Mouse (Mus musculus): ENCODE measurements around the gene Rnf220. TPM values are rescaled to one million over a fixed set of nuclear protein-coding genes. Genes with fewer than 3 reads are reported as not detected.

Gene Rnf220
- polyA plus RNA-seq, 1 experiment from 2014 or later = 137 TPM

GRCm38 (mm10) chr4:117330836-117331475 lies 165.9 kb downstream of the Rnf220 start:
- no peaks in the 10 kb centered on the region for H3K9me3 ChIP-seq (replicated peaks; ENCODE audit: control insufficient read depth, low read length, poor library complexity, severe bottlenecking)
- no peaks in the 10 kb centered on the region for H3K36me3 ChIP-seq (ENCODE audit: control insufficient read depth, insufficient read depth, low read length)
- ATAC-seq = no peak
- H3K27me3 ChIP-seq (ENCODE audit: control insufficient read depth, insufficient read depth, low read depth, low read length) = peaks cover 4% of the 10 kb centered on the region; the same call in 1 of the 2 replicates
- no peak overlapping the region for H3K4me3 ChIP-seq (ENCODE audit: low read depth, low read length)
- no peak overlapping the region for H3K27ac ChIP-seq (ENCODE audit: low read length)
- 35% methylated on average over 11 of the region's 11 CpGs for WGBS
- H3K9ac ChIP-seq (ENCODE audit: low read depth, low read length) = no peak overlapping the region
- H3K4me1 ChIP-seq (ENCODE audit: control insufficient read depth, insufficient read depth, low read length) = no peaks in the 10 kb centered on the region
- no peak overlapping the region for H3K4me2 ChIP-seq (ENCODE audit: low read length)

- Histone ChIP-seq H3K27me3 (ENCODE audit: control insufficient read depth, insufficient read depth, low read depth, low read length) (peaks cover 4% of the 10 kb centered on the region; the same call in 1 of the 2 replicates), H3K4me2 (ENCODE audit: low read length) (no peak overlapping the region), H3K4me1 (ENCODE audit: control insufficient read depth, insufficient read depth, low read length) (no peaks in the 10 kb centered on the region), H3K4me3 (ENCODE audit: low read depth, low read length) (no peak overlapping the region), H3K9me3 (replicated peaks; ENCODE audit: control insufficient read depth, low read length, poor library complexity, severe bottlenecking) (no peaks in the 10 kb centered on the region), H3K9ac (ENCODE audit: low read depth, low read length) (no peak overlapping the region), H3K36me3 (ENCODE audit: control insufficient read depth, insufficient read depth, low read length) (no peaks in the 10 kb centered on the region), H3K27ac (ENCODE audit: low read length) (no peak overlapping the region)
- ATAC-seq = peak; percentile 60; the same call in 1 of the 2 replicates
- 79% methylated on average over 3 of the region's 3 CpGs for WGBS
Observed at GRCm38 (mm10) chr4:117330132-117330531, 166.7 kb downstream of the Rnf220 start.

GRCm38 (mm10) chr4:117326915-117327314 lies 169.9 kb downstream of the Rnf220 start:
- Histone ChIP-seq H3K27ac (ENCODE audit: low read length) (no peak overlapping the region), H3K36me3 (ENCODE audit: control insufficient read depth, insufficient read depth, low read length) (no peaks in the 10 kb centered on the region), H3K4me3 (ENCODE audit: low read depth, low read length) (no peak overlapping the region), H3K9me3 (replicated peaks; ENCODE audit: control insufficient read depth, low read length, poor library complexity, severe bottlenecking) (no peaks in the 10 kb centered on the region), H3K27me3 (ENCODE audit: control insufficient read depth, insufficient read depth, low read depth, low read length) (peaks cover 9% of the 10 kb centered on the region), H3K4me2 (ENCODE audit: low read length) (no peak overlapping the region), H3K9ac (ENCODE audit: low read depth, low read length) (no peak overlapping the region), H3K4me1 (ENCODE audit: control insufficient read depth, insufficient read depth, low read length) (peaks cover 5% of the 10 kb centered on the region)
- WGBS = 77% methylated on average over 3 of the region's 3 CpGs
- no peak for ATAC-seq

- ATAC-seq = no peak
- H3K4me1 ChIP-seq (ENCODE audit: control insufficient read depth, insufficient read depth, low read length) = peaks cover 7% of the 10 kb centered on the region
- H3K27me3 ChIP-seq (ENCODE audit: control insufficient read depth, insufficient read depth, low read depth, low read length) = peaks cover 9% of the 10 kb centered on the region
- 81% methylated on average over 2 of the region's 2 CpGs for WGBS
- H3K4me3 ChIP-seq (ENCODE audit: low read depth, low read length) = no peak overlapping the region
- no peak overlapping the region for H3K9ac ChIP-seq (ENCODE audit: low read depth, low read length)
- no peaks in the 10 kb centered on the region for H3K36me3 ChIP-seq (ENCODE audit: control insufficient read depth, insufficient read depth, low read length)
- no peak overlapping the region for H3K27ac ChIP-seq (ENCODE audit: low read length)
- no peaks in the 10 kb centered on the region for H3K9me3 ChIP-seq (replicated peaks; ENCODE audit: control insufficient read depth, low read length, poor library complexity, severe bottlenecking)
- H3K4me2 ChIP-seq (ENCODE audit: low read length) = no peak overlapping the region
Observed at GRCm38 (mm10) chr4:117325076-117325475, 171.8 kb downstream of the Rnf220 start.

GRCm38 (mm10) chr4:117323515-117324344 lies 173.1 kb downstream of the Rnf220 start:
- no peaks in the 10 kb centered on the region for H3K9me3 ChIP-seq (replicated peaks; ENCODE audit: control insufficient read depth, low read length, poor library complexity, severe bottlenecking)
- peaks cover 7% of the 10 kb centered on the region for H3K4me1 ChIP-seq (ENCODE audit: control insufficient read depth, insufficient read depth, low read length)
- peak; percentile 58 for ATAC-seq
- peaks cover 9% of the 10 kb centered on the region for H3K27me3 ChIP-seq (ENCODE audit: control insufficient read depth, insufficient read depth, low read depth, low read length)
- no peak overlapping the region for H3K4me3 ChIP-seq (ENCODE audit: low read depth, low read length)
- no peaks in the 10 kb centered on the region for H3K36me3 ChIP-seq (ENCODE audit: control insufficient read depth, insufficient read depth, low read length)
- WGBS = 19% methylated on average over 14 of the region's 14 CpGs
- no peak overlapping the region for H3K4me2 ChIP-seq (ENCODE audit: low read length)
- H3K27ac ChIP-seq (ENCODE audit: low read length) = no peak overlapping the region
- H3K9ac ChIP-seq (ENCODE audit: low read depth, low read length) = no peak overlapping the region

- Histone ChIP-seq H3K9me3 (replicated peaks; ENCODE audit: control insufficient read depth, low read length, poor library complexity, severe bottlenecking) (no peaks in the 10 kb centered on the region), H3K4me3 (ENCODE audit: low read depth, low read length) (no peak overlapping the region), H3K4me2 (ENCODE audit: low read length) (no peak overlapping the region), H3K27ac (ENCODE audit: low read length) (no peak overlapping the region), H3K27me3 (ENCODE audit: control insufficient read depth, insufficient read depth, low read depth, low read length) (peaks cover 5% of the 10 kb centered on the region), H3K9ac (ENCODE audit: low read depth, low read length) (no peak overlapping the region), H3K4me1 (ENCODE audit: control insufficient read depth, insufficient read depth, low read length) (peaks cover 21% of the 10 kb centered on the region), H3K36me3 (ENCODE audit: control insufficient read depth, insufficient read depth, low read length) (no peaks in the 10 kb centered on the region)
- 94% methylated on average over 5 of the region's 5 CpGs for WGBS
- ATAC-seq = no peak
Observed at GRCm38 (mm10) chr4:117321011-117321410, 175.8 kb downstream of the Rnf220 start.

- Histone ChIP-seq H3K9ac (ENCODE audit: low read depth, low read length) (no peak overlapping the region), H3K4me3 (ENCODE audit: low read depth, low read length) (no peak overlapping the region), H3K27me3 (ENCODE audit: control insufficient read depth, insufficient read depth, low read depth, low read length) (peaks cover 10% of the 10 kb centered on the region), H3K27ac (ENCODE audit: low read length) (no peak overlapping the region), H3K9me3 (replicated peaks; ENCODE audit: control insufficient read depth, low read length, poor library complexity, severe bottlenecking) (no peaks in the 10 kb centered on the region), H3K4me2 (ENCODE audit: low read length) (no peak overlapping the region), H3K36me3 (ENCODE audit: control insufficient read depth, insufficient read depth, low read length) (no peaks in the 10 kb centered on the region), H3K4me1 (ENCODE audit: control insufficient read depth, insufficient read depth, low read length) (peaks cover 23% of the 10 kb centered on the region)
- 90% methylated on average over 9 of the region's 9 CpGs for WGBS
- ATAC-seq = no peak
Observed at GRCm38 (mm10) chr4:117318508-117318907, 178.3 kb downstream of the Rnf220 start.

GRCm38 (mm10) chr4:117317701-117318190 lies 179.1 kb downstream of the Rnf220 start:
- ATAC-seq = peak; percentile 43; the same call in 1 of the 2 replicates
- 21% methylated on average over 17 of the region's 18 CpGs for WGBS
- peaks cover 18% of the 10 kb centered on the region for H3K27me3 ChIP-seq (ENCODE audit: control insufficient read depth, insufficient read depth, low read depth, low read length)
- peak overlapping the region; percentile 33 for H3K4me2 ChIP-seq (ENCODE audit: low read length)
- 0 out of 2 replicates have a peak overlapping the region, but pooled peaks have one; percentile 0 for H3K4me3 ChIP-seq (ENCODE audit: low read depth, low read length)
- no peak overlapping the region for H3K27ac ChIP-seq (ENCODE audit: low read length)
- peak overlapping the region; percentile 8; the same call in 1 of the 2 replicates for H3K9ac ChIP-seq (ENCODE audit: low read depth, low read length)
- H3K9me3 ChIP-seq (replicated peaks; ENCODE audit: control insufficient read depth, low read length, poor library complexity, severe bottlenecking) = no peaks in the 10 kb centered on the region
- H3K36me3 ChIP-seq (ENCODE audit: control insufficient read depth, insufficient read depth, low read length) = no peaks in the 10 kb centered on the region
- H3K4me1 ChIP-seq (ENCODE audit: control insufficient read depth, insufficient read depth, low read length) = peaks cover 26% of the 10 kb centered on the region

- H3K36me3 ChIP-seq (ENCODE audit: control insufficient read depth, insufficient read depth, low read length) = no peaks in the 10 kb centered on the region
- H3K9ac ChIP-seq (ENCODE audit: low read depth, low read length) = peak overlapping the region; percentile 8; the same call in 1 of the 2 replicates
- ATAC-seq = no peak
- H3K4me1 ChIP-seq (ENCODE audit: control insufficient read depth, insufficient read depth, low read length) = peaks cover 24% of the 10 kb centered on the region
- no peaks in the 10 kb centered on the region for H3K9me3 ChIP-seq (replicated peaks; ENCODE audit: control insufficient read depth, low read length, poor library complexity, severe bottlenecking)
- H3K27ac ChIP-seq (ENCODE audit: low read length) = no peak overlapping the region; the same call in 1 of the 2 replicates
- H3K4me2 ChIP-seq (ENCODE audit: low read length) = no peak overlapping the region
- 49% methylated on average over 6 of the region's 6 CpGs for WGBS
- H3K27me3 ChIP-seq (ENCODE audit: control insufficient read depth, insufficient read depth, low read depth, low read length) = peaks cover 13% of the 10 kb centered on the region
- no peak overlapping the region for H3K4me3 ChIP-seq (ENCODE audit: low read depth, low read length)
Observed at GRCm38 (mm10) chr4:117316800-117317199, 180.1 kb downstream of the Rnf220 start.
